Mouse (Mus musculus): ENCODE measurements at regions not wholly inside any gene's neighbourhood (a gene's known extent, or its start where the extent isn't known, plus 50 kb on each side); places are given as distances from the start of the nearest gene placed in this dataset.

DNA sequence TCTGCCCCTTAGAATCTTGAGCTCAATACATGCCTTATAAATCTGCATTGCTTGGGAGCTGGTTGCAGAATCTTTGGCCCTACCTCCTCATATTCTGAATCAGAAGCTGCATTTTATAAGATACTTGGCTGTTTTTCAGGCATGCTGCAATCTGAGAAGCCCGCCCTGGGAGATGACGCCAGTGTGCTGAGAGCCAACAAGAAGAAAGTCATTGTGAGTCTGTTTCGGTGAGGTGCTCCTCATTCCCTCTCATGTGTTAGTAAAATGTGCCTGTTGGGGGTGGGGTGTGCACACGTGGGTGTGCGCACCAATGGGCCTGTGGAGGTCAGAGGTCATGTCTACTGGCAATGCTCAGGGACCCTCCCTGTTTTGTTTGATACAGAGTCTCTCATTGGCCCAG is 388.7 kb downstream of the Agtpbp1 start:
- TF ChIP-seq CTCF (conservative IDR thresholded peaks at IDR 0.05; ENCODE audit: low read length) (no peak), POU5F1 (IDR thresholded peaks at IDR 0.05; ENCODE audit: borderline replicate concordance, low read length) (no peak)

All from E14TG2a.4 (cell line).